Mouse (Mus musculus) midbrain, embryonic 13.5 days (tissue): ENCODE measurements around the gene Oxt. TPM values are rescaled to one million over a fixed set of nuclear protein-coding genes. Genes with fewer than 3 reads are reported as not detected.
A peak's percentile ranks its signal among the peaks of the same experiment; 100 is the strongest.
"Not testable (repeated sequence)": the region's sequence is repeated elsewhere in the genome, so short reads cannot be mapped to it uniquely, and the experiment has no call there.

Experiments
- ATAC-seq: fragments of 200-750 bp; cut with Nextera tagmentation; 2 replicates; pipeline ENCODE4 v1.8.0; 2017; ENCODE audit warnings: mild to moderate bottlenecking, moderate TSS enrichment, moderate library complexity
- H3K27ac ChIP-seq: fragments of 300-500 bp; sonication (generic); 2 replicates; pipeline ENCODE4 v1.5.1; 2015; ENCODE audit warnings: inconsistent platforms, mild to moderate bottlenecking, moderate library complexity
- H3K27me3 ChIP-seq: fragments of 300-500 bp; sonication (generic); 2 replicates; pipeline ENCODE4 v1.6.1; 2015; ENCODE audit warnings: mild to moderate bottlenecking, inconsistent platforms
- H3K36me3 ChIP-seq: fragments of 300-500 bp; sonication (generic); 2 replicates; pipeline ENCODE4 v1.6.1; 2015; ENCODE audit warnings: mild to moderate bottlenecking, inconsistent platforms
- H3K4me1 ChIP-seq: fragments of 300-500 bp; sonication (generic); replicated peaks from 2 replicates; pipeline ENCODE4 v1.6.1; 2015; ENCODE audit warnings: inconsistent platforms
- H3K4me2 ChIP-seq: fragments of 300-500 bp; sonication (generic); replicated peaks from 2 replicates; pipeline ENCODE4 v1.6.1; 2015; ENCODE audit warnings: moderate library complexity, mild to moderate bottlenecking, inconsistent platforms
- H3K4me3 ChIP-seq: fragments of 300-500 bp; sonication (generic); replicated peaks from 2 replicates; pipeline ENCODE4 v1.5.1; 2015; ENCODE audit warnings: mild to moderate bottlenecking, inconsistent platforms
- H3K9ac ChIP-seq: fragments of 300-500 bp; sonication (generic); replicated peaks from 2 replicates; pipeline ENCODE4 v1.6.1; 2015; ENCODE audit warnings: mild to moderate bottlenecking, inconsistent platforms
- H3K9me3 ChIP-seq: fragments of 300-500 bp; sonication (generic); 2 replicates; pipeline ENCODE4 v1.6.1; 2016; ENCODE audit warnings: mild to moderate bottlenecking, inconsistent platforms
- WGBS: fragments of 180-500 bp; shearing (Covaris S2); methylation state at CpG from one replicate; pipeline ENCODE4 v1.1.7; 2015; 5-methylcytosine and 5-hydroxymethylcytosine counted together
- polyA plus RNA-seq: library from polyadenylated mRNA; unstranded; fragments of >200 nt; fragmentation: Nextera tagmentation; extraction: Ambion mirVana; gene quantifications from 2 replicates; pipeline ENCODE4 v1.2.1, GENCODE M21; 2015

Gene Oxt
- polyA plus RNA-seq, 1 experiment from 2014 or later, result not detected

GRCm38 (mm10) chr2:130558015-130558414 is 18.0 kb upstream of the Oxt start:
- Histone ChIP-seq H3K9me3 (no peaks in the 10 kb centered on the region), H3K4me1 (peaks cover 6% of the 10 kb centered on the region), H3K27ac (no peak overlapping the region), H3K4me2 (no peak overlapping the region), H3K9ac (no peak overlapping the region), H3K4me3 (no peak overlapping the region), H3K27me3 (no peaks in the 10 kb centered on the region), H3K36me3 (peaks cover 46% of the 10 kb centered on the region)
- ATAC-seq, result no peak
- WGBS, result 68% methylated on average over 2 of the region's 2 CpGs

GRCm38 (mm10) chr2:130563212-130564055 is 12.5 kb upstream of the Oxt start, which contains the start of gene Mrps26:
TSS of gene Mrps26 (plus strand) at chr2:130563742.
- H3K4me1 ChIP-seq, result peaks cover 27% of the 10 kb centered on the region
- H3K36me3 ChIP-seq, result peaks cover 24% of the 10 kb centered on the region
- WGBS, result under 1% methylated on average over 60 of the region's 61 CpGs
- H3K27ac ChIP-seq, result peak within 1 kb of the TSS; percentile 40
- ATAC-seq, result peak; percentile 99
- no peaks in the 10 kb centered on the region for H3K27me3 ChIP-seq
- H3K9me3 ChIP-seq, result no peaks in the 10 kb centered on the region
- peak within 1 kb of the TSS; percentile 95 for H3K4me2 ChIP-seq
- peak within 1 kb of the TSS; percentile 96 for H3K4me3 ChIP-seq
- H3K9ac ChIP-seq, result peak within 1 kb of the TSS; percentile 96

- Histone ChIP-seq H3K9me3 (no peaks in the 10 kb centered on the region), H3K4me1 (peaks cover 27% of the 10 kb centered on the region), H3K27me3 (no peaks in the 10 kb centered on the region), H3K4me2 (peak overlapping the region; percentile 95), H3K4me3 (peak overlapping the region; percentile 96), H3K36me3 (peaks cover 24% of the 10 kb centered on the region), H3K9ac (peak overlapping the region; percentile 96), H3K27ac (peak overlapping the region; percentile 37; the same call in 1 of the 2 replicates)
- peak; percentile 49 for ATAC-seq
- 1% methylated on average over 23 of the region's 23 CpGs for WGBS
Measured at GRCm38 (mm10) chr2:130564063-130564462, 11.9 kb upstream of the Oxt start.

- no peaks in the 10 kb centered on the region for H3K27me3 ChIP-seq
- no peak for ATAC-seq
- H3K36me3 ChIP-seq, result peaks cover 24% of the 10 kb centered on the region
- WGBS, result 82% methylated on average over 8 of the region's 8 CpGs
- no peak overlapping the region for H3K27ac ChIP-seq
- H3K4me2 ChIP-seq, result peak overlapping the region; percentile 95
- peak overlapping the region; percentile 96 for H3K9ac ChIP-seq
- H3K9me3 ChIP-seq, result no peaks in the 10 kb centered on the region
- H3K4me3 ChIP-seq, result peak overlapping the region; percentile 96; the same call in 1 of the 2 replicates
- peaks cover 27% of the 10 kb centered on the region for H3K4me1 ChIP-seq
Measured at GRCm38 (mm10) chr2:130564983-130565382, 11.0 kb upstream of the Oxt start.

- 91% methylated on average over 4 of the region's 4 CpGs for WGBS
- Histone ChIP-seq H3K27me3 (no peaks in the 10 kb centered on the region), H3K36me3 (peaks cover 24% of the 10 kb centered on the region), H3K4me3 (no peak overlapping the region), H3K9me3 (no peaks in the 10 kb centered on the region), H3K27ac (no peak overlapping the region), H3K4me2 (no peak overlapping the region), H3K9ac (no peak overlapping the region), H3K4me1 (peaks cover 19% of the 10 kb centered on the region)
- ATAC-seq, result no peak
Measured at GRCm38 (mm10) chr2:130568921-130569320, 7.1 kb upstream of the Oxt start.

- H3K27me3 ChIP-seq, result peaks cover 5% of the 10 kb centered on the region
- no peak overlapping the region for H3K4me2 ChIP-seq
- no peaks in the 10 kb centered on the region for H3K9me3 ChIP-seq
- no peak overlapping the region for H3K27ac ChIP-seq
- H3K9ac ChIP-seq, result no peak overlapping the region
- H3K4me3 ChIP-seq, result no peak overlapping the region
- peaks cover 23% of the 10 kb centered on the region for H3K36me3 ChIP-seq
- ATAC-seq, result no peak
- H3K4me1 ChIP-seq, result peaks cover 10% of the 10 kb centered on the region
Measured at GRCm38 (mm10) chr2:130569926-130570325, 6.0 kb upstream of the Oxt start.

GRCm38 (mm10) chr2:130574960-130575359 is 1.0 kb upstream of the Oxt start:
- H3K4me1 ChIP-seq, result peaks cover 20% of the 10 kb centered on the region
- no peak overlapping the region for H3K4me3 ChIP-seq
- H3K9ac ChIP-seq, result no peak overlapping the region
- H3K4me2 ChIP-seq, result no peak overlapping the region
- H3K27ac ChIP-seq, result no peak overlapping the region
- H3K27me3 ChIP-seq, result peaks cover 56% of the 10 kb centered on the region
- no peaks in the 10 kb centered on the region for H3K9me3 ChIP-seq
- H3K36me3 ChIP-seq, result no peaks in the 10 kb centered on the region
- ATAC-seq, result no peak
- 82% methylated on average over 5 of the region's 5 CpGs for WGBS

- Histone ChIP-seq H3K9ac (peak overlapping the region; percentile 45), H3K4me1 (peaks cover 33% of the 10 kb centered on the region), H3K4me3 (peak overlapping the region; percentile 32), H3K4me2 (peak overlapping the region; percentile 51), H3K27me3 (peaks cover 72% of the 10 kb centered on the region)
- H3K9me3 ChIP-seq, H3K36me3 ChIP-seq, H3K27ac ChIP-seq, ATAC-seq: not testable (repeated sequence)
- WGBS, result 1% methylated on average over 31 of the region's 32 CpGs
Measured at GRCm38 (mm10) chr2:130576564-130576963, 591 bp downstream of the Oxt start.

GRCm38 (mm10) chr2:130577021-130577420 is 1.0 kb downstream of the Oxt start:
- H3K9me3 ChIP-seq, result no peaks in the 10 kb centered on the region
- no peak overlapping the region for H3K9ac ChIP-seq
- peaks cover 76% of the 10 kb centered on the region for H3K27me3 ChIP-seq
- 3% methylated on average over 9 of the region's 9 CpGs for WGBS
- H3K4me2 ChIP-seq, result peak overlapping the region; percentile 51
- H3K4me3 ChIP-seq, result peak overlapping the region; percentile 32
- ATAC-seq, result no peak
- H3K4me1 ChIP-seq, result peaks cover 33% of the 10 kb centered on the region
- H3K27ac ChIP-seq, result no peak overlapping the region
- no peaks in the 10 kb centered on the region for H3K36me3 ChIP-seq

GRCm38 (mm10) chr2:130577632-130578031 is 1.7 kb downstream of the Oxt start:
- H3K4me1 ChIP-seq, result peaks cover 33% of the 10 kb centered on the region
- no peak overlapping the region for H3K4me2 ChIP-seq
- H3K27me3 ChIP-seq, result peaks cover 83% of the 10 kb centered on the region
- no peaks in the 10 kb centered on the region for H3K9me3 ChIP-seq
- H3K4me3 ChIP-seq, result no peak overlapping the region
- H3K27ac ChIP-seq, result no peak overlapping the region
- ATAC-seq, result no peak
- no peak overlapping the region for H3K9ac ChIP-seq
- 3% methylated on average over 12 of the region's 12 CpGs for WGBS
- no peaks in the 10 kb centered on the region for H3K36me3 ChIP-seq

- Histone ChIP-seq H3K27me3 (peaks cover 88% of the 10 kb centered on the region), H3K4me2 (no peak overlapping the region), H3K9ac (no peak overlapping the region), H3K27ac (no peak overlapping the region), H3K9me3 (no peaks in the 10 kb centered on the region), H3K36me3 (no peaks in the 10 kb centered on the region), H3K4me1 (peaks cover 33% of the 10 kb centered on the region), H3K4me3 (no peak overlapping the region)
- WGBS, result 6% methylated on average over 11 of the region's 11 CpGs
- no peak for ATAC-seq
Measured at GRCm38 (mm10) chr2:130578148-130578547, 2.2 kb downstream of the Oxt start.

- no peak overlapping the region for H3K9ac ChIP-seq
- H3K4me3 ChIP-seq, result no peak overlapping the region
- H3K4me1 ChIP-seq, result peaks cover 33% of the 10 kb centered on the region
- WGBS, result 9% methylated on average over 8 of the region's 8 CpGs
- H3K27me3 ChIP-seq, result peaks cover 94% of the 10 kb centered on the region
- ATAC-seq, result no peak
- H3K36me3 ChIP-seq, result no peaks in the 10 kb centered on the region
- no peak overlapping the region for H3K27ac ChIP-seq
- H3K4me2 ChIP-seq, result peak overlapping the region; percentile 50; the same call in 1 of the 2 replicates
- H3K9me3 ChIP-seq, result no peaks in the 10 kb centered on the region
Measured at GRCm38 (mm10) chr2:130579791-130580190, 3.8 kb downstream of the Oxt start.
